Mouse (Mus musculus) MEL (cell line): ENCODE measurements around the gene Rcc1. TPM values are rescaled to one million over a fixed set of nuclear protein-coding genes. Genes with fewer than 3 reads are reported as not detected.

Experiments
- DNase-seq: peaks from one replicate; pipeline ENCODE4 v3.0.0; 2011; ENCODE audit warnings: low read depth, low spot score
- H3K27ac ChIP-seq: 2 replicates; pipeline ENCODE4 v1.5.1; 2012; ENCODE audit warnings: low read depth, mild to moderate bottlenecking, control low read depth, low read length, moderate library complexity; ENCODE audit not compliant: control insufficient read depth
- H3K27me3 ChIP-seq, 2 experiments: fragments of 150-350 bp in 1 of 2; sonication (generic) in 1 of 2; 2 replicates each; pipeline ENCODE4 v1.6.1; 2012; ENCODE audit warnings: low read length in 2 of 2, mild to moderate bottlenecking in 2 of 2, improper control_type of control experiment in 1 of 2, moderate library complexity in 1 of 2; ENCODE audit not compliant: insufficient read depth in 2 of 2, control insufficient read depth in 1 of 2
- H3K36me3 ChIP-seq, 2 experiments: 2 replicates each; pipeline ENCODE4 v1.6.1; 2012 to 2014; ENCODE audit warnings: low read length in 2 of 2, improper control_type of control experiment in 1 of 2, inconsistent platforms in 1 of 2, mild to moderate bottlenecking in 1 of 2; ENCODE audit not compliant: insufficient read depth in 2 of 2, control insufficient read depth in 1 of 2
- H3K4me1 ChIP-seq, 2 experiments: fragments of 150-350 bp in 1 of 2; sonication (generic) in 1 of 2; 2 replicates each; pipeline ENCODE4 v1.6.1; 2012; ENCODE audit warnings: low read length in 2 of 2, improper control_type of control experiment in 1 of 2, mild to moderate bottlenecking in 1 of 2; ENCODE audit not compliant: insufficient read depth in 2 of 2, control insufficient read depth in 1 of 2
- H3K4me3 ChIP-seq, 2 experiments: fragments of 150-350 bp in 1 of 2; sonication (generic) in 1 of 2; 2 replicates each; pipeline ENCODE4 v1.5.1; 2012; ENCODE audit warnings: low read depth in 2 of 2, low read length in 2 of 2, mild to moderate bottlenecking in 2 of 2, moderate library complexity in 2 of 2, control low read depth in 1 of 2, improper control_type of control experiment in 1 of 2; ENCODE audit not compliant: control insufficient read depth in 1 of 2, insufficient read depth in 1 of 2
- H3K79me2 ChIP-seq: 2 replicates; pipeline ENCODE4 v1.6.1; 2012; ENCODE audit warnings: mild to moderate bottlenecking, low read length, moderate library complexity; ENCODE audit not compliant: control insufficient read depth, poor library complexity, insufficient read depth
- H3K9ac ChIP-seq: 2 replicates; pipeline ENCODE4 v1.6.1; 2012; ENCODE audit warnings: low read depth, mild to moderate bottlenecking, control low read depth, low read length, moderate library complexity; ENCODE audit not compliant: control insufficient read depth, poor library complexity, severe bottlenecking
- H3K9me3 ChIP-seq: fragments of 150-350 bp; sonication (generic); replicated peaks from 2 replicates; pipeline ENCODE4 v1.6.1; 2012; ENCODE audit warnings: mild to moderate bottlenecking, low read length, improper control_type of control experiment, moderate library complexity; ENCODE audit not compliant: insufficient read depth
- CHD1 ChIP-seq: IDR thresholded peaks from 2 replicates; pipeline ENCODE4 v1.6.1; 2012; ENCODE audit warnings: low read depth, mild to moderate bottlenecking, inconsistent platforms, low read length, improper control_type of control experiment
- CTCF ChIP-seq, 3 experiments: IDR thresholded peaks in 2 of 3; conservative IDR thresholded peaks in 1 of 3; 2 replicates each; pipeline ENCODE4 v1.5.1; 2011 to 2012; ENCODE audit warnings: low read length in 3 of 3, low read depth in 2 of 3, mild to moderate bottlenecking in 2 of 3, improper control_type of control experiment in 1 of 3, inconsistent platforms in 1 of 3, mixed read lengths in 1 of 3, moderate library complexity in 1 of 3; ENCODE audit not compliant: control insufficient read depth in 1 of 3, insufficient read depth in 1 of 3, poor library complexity in 1 of 3, severe bottlenecking in 1 of 3
- E2F4 ChIP-seq: IDR thresholded peaks from 2 replicates; pipeline ENCODE4 v1.6.1; 2011; ENCODE audit warnings: low read depth, low read length, improper control_type of control experiment, borderline replicate concordance
- ETS1 ChIP-seq: IDR thresholded peaks from 2 replicates; pipeline ENCODE4 v1.6.1; 2012; ENCODE audit warnings: low read depth, mild to moderate bottlenecking, inconsistent platforms, low read length, improper control_type of control experiment, moderate library complexity
- GABPA ChIP-seq: IDR thresholded peaks from 2 replicates; pipeline ENCODE4 v1.6.1; 2012; ENCODE audit warnings: low read depth, mild to moderate bottlenecking, inconsistent platforms, low read length, improper control_type of control experiment, moderate library complexity
- GATA1 ChIP-seq: IDR thresholded peaks from 2 replicates; pipeline ENCODE4 v1.6.1; 2011; ENCODE audit warnings: low read depth, low read length, improper control_type of control experiment
- JUND ChIP-seq: IDR thresholded peaks from 2 replicates; pipeline ENCODE4 v1.6.1; 2011; ENCODE audit warnings: low read depth, mild to moderate bottlenecking, improper control_type of control experiment, low read length
- MYB ChIP-seq: IDR thresholded peaks from 2 replicates; pipeline ENCODE4 v1.6.1; 2011; ENCODE audit warnings: mild to moderate bottlenecking, low read depth, low read length, improper control_type of control experiment
- POLR2A ChIP-seq, 2 experiments: IDR thresholded peaks; 2 replicates each; pipeline ENCODE4 v1.6.1; 2011 to 2012; ENCODE audit warnings: low read length in 2 of 2, mild to moderate bottlenecking in 2 of 2, control low read depth in 1 of 2, improper control_type of control experiment in 1 of 2, low read depth in 1 of 2, moderate library complexity in 1 of 2; ENCODE audit not compliant: control insufficient read depth in 1 of 2, insufficient read depth in 1 of 2, poor library complexity in 1 of 2
- POLR2AphosphoS5 ChIP-seq: IDR thresholded peaks from 2 replicates; pipeline ENCODE4 v1.6.1; 2012; ENCODE audit warnings: low read depth, borderline replicate concordance, mild to moderate bottlenecking, inconsistent platforms, low read length, moderate library complexity, mixed read lengths
- RCOR1 ChIP-seq: IDR thresholded peaks from 2 replicates; pipeline ENCODE4 v1.6.1; 2012; ENCODE audit warnings: low read depth, mild to moderate bottlenecking, inconsistent platforms, low read length, improper control_type of control experiment
- SIN3A ChIP-seq: IDR thresholded peaks from 2 replicates; pipeline ENCODE4 v1.6.1; 2012; ENCODE audit warnings: low read length, improper control_type of control experiment, inconsistent platforms
- SMC3 ChIP-seq: IDR thresholded peaks from 2 replicates; pipeline ENCODE4 v1.6.1; 2011; ENCODE audit warnings: low read depth, low read length, improper control_type of control experiment
- TBP ChIP-seq: IDR thresholded peaks from 2 replicates; pipeline ENCODE4 v1.8.0; 2011; ENCODE audit warnings: low read depth, low read length, improper control_type of control experiment
- USF1 ChIP-seq: IDR thresholded peaks from 2 replicates; pipeline ENCODE4 v1.6.1; 2014; ENCODE audit warnings: low read depth, mild to moderate bottlenecking, inconsistent platforms, low read length, improper control_type of control experiment, moderate library complexity
- ZC3H11A ChIP-seq: IDR thresholded peaks from 2 replicates; pipeline ENCODE4 v1.6.1; 2012; ENCODE audit warnings: low read depth, mild to moderate bottlenecking, inconsistent platforms, low read length, improper control_type of control experiment
- ZMIZ1 ChIP-seq: IDR thresholded peaks from 2 replicates; pipeline ENCODE4 v1.6.1; 2012; ENCODE audit warnings: low read depth, mild to moderate bottlenecking, inconsistent platforms, low read length, improper control_type of control experiment, moderate library complexity
- polyA plus RNA-seq, 2 experiments: library from polyadenylated mRNA; stranded (reverse) in 1 of 2; unstranded in 1 of 2; fragments of >175 nt in 1 of 2; fragments of >200 nt in 1 of 2; gene quantifications; 2 replicates each; pipeline versions ENCODE4 v1.2.1 to v1.2.4; 2012; ENCODE audit warnings: low replicate concordance in 2 of 2, low read depth in 1 of 2; ENCODE audit not compliant: insufficient read length in 2 of 2, insufficient read depth in 1 of 2, missing spikeins in 1 of 2
- total RNA-seq: library from RNA; depleted of rRNA; stranded (reverse); fragments of 300-350 nt; gene quantifications from 2 replicates; pipeline ENCODE4 v1.2.3, GENCODE M21; 2012; rRNA removed

Gene Rcc1
- total RNA-seq (137 and 147 TPM in 2 replicates), polyA plus RNA-seq (100 to 1,000 TPM in 1 of 2 experiments, 10 to 100 TPM in 1; 83.6 to 186 TPM)

DNA sequence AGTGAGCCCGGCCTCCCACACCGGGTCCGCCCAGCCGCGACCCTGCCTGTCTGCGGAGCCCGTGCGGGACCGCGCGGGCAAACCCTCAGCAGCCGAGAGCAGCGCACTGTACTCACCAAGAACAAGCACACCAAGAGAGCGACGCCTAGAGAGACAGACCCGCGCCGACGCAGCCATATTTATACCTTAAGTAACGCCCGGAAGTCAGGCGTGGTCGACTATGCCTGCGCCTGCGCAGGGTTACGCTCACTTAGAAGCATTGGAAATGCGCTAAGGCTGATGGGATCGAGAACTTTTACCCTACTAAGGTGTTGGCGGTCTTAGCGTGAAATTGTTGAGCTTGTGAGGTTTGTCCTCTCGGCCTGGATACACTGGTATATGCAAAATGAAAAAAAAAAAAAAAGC, at the start of gene Rcc1:
Gene Rcc1 (minus strand): TSS at position 125 of the 405 bp plus-strand sequence.
- H3K9ac ChIP-seq, result peak within 1 kb of the TSS; percentile 97
- H3K4me3 ChIP-seq, result peak within 1 kb of the TSS; percentile 72 to 81
- H3K9me3 ChIP-seq, result no peaks in the 10 kb centered on the region
- peaks cover 27% of the 10 kb centered on the region for H3K79me2 ChIP-seq
- H3K27ac ChIP-seq, result peak within 1 kb of the TSS; percentile 90
- peaks cover 3 to 12% of the 10 kb centered on the region in 2 experiments; a peak in 3 of 4 replicates for H3K36me3 ChIP-seq
- TF ChIP-seq CTCF (IDR thresholded peaks at IDR 0.05 in 2 of 3, conservative IDR thresholded peaks at IDR 0.05 in 1 of 3; ENCODE audit: control insufficient read depth in 1 of 3, insufficient read depth in 1 of 3, low read depth in 2 of 3, low read length in 3 of 3, poor library complexity in 1 of 3, severe bottlenecking in 1 of 3), result 0 out of 6 replicates have a peak, but pooled peaks of 1 of the 3 experiments have one; percentile 7
- TF ChIP-seq POLR2AphosphoS5, result peak; percentile 97
- no peak for TF ChIP-seq GABPA
- TF ChIP-seq POLR2A (IDR thresholded peaks at IDR 0.05; ENCODE audit: control insufficient read depth in 1 of 2, insufficient read depth in 1 of 2, low read depth in 1 of 2, low read length in 2 of 2, poor library complexity in 1 of 2), result peak; percentile 97 to 100
- TF ChIP-seq TBP, result peak; percentile 99
- peaks cover 0 to 9% of the 10 kb centered on the region in 2 experiments; a peak in 2 of 4 replicates for H3K4me1 ChIP-seq
- DNase-seq, result peak; percentile 96
- H3K27me3 ChIP-seq, result no peaks in the 10 kb centered on the region

DNA sequence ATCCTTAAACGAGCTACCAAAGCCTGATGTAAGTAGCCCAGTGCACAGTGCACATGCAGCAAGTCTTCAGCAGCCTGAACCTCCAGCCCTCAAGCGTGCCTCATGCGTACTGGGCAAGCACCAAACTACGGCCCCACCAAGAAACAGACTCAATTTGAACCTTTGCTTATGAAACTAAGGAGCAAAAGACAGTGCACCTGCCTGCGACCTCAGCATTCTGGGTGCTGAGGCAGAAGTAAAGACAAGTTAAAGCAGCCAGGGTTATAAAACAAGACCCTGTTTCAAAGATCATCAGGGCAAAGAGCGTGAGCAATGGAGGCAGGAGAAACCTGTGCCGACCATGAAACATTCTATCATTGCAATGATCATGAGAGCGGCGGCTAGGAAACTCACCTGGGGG, 47.6 kb upstream of the Rcc1 start:
- H3K36me3 ChIP-seq, result peaks cover 0 to 8% of the 10 kb centered on the region in 2 experiments; a peak in 3 of 4 replicates
- H3K4me3 ChIP-seq, result no peak overlapping the region

DNA sequence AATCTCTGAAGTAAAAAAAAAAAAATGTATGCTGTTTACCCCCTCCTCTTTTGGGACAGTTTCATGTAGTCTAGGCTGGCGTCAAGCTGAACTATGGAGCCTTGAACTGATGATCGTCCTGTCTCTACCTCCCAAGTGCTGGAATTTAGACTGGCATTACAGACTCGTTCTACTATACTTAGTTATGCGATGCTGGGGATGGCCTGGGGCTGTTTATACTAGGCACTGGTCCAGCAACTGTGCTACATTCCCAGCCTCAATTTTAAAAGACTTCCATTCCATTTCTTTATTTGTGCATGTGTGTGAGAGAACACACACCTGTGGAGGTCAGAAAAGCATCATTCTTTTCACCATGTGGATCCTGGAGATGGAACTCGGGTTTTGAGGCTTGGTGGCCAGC, 45.5 kb upstream of the Rcc1 start:
- Histone ChIP-seq H3K79me2 (peaks cover 30% of the 10 kb centered on the region), H3K36me3 (peaks cover 0 to 20% of the 10 kb centered on the region in 2 experiments; a peak in 3 of 4 replicates), H3K27ac (no peak overlapping the region)
- TF ChIP-seq SMC3 (no peak), CHD1 (no peak), USF1 (no peak), ZC3H11A (no peak), ZMIZ1 (no peak), E2F4 (no peak), RCOR1 (no peak), ETS1 (no peak), POLR2A (IDR thresholded peaks at IDR 0.05; ENCODE audit: control insufficient read depth in 1 of 2, insufficient read depth in 1 of 2, low read depth in 1 of 2, low read length in 2 of 2, poor library complexity in 1 of 2) (no peak), MYB (no peak), SIN3A (no peak)
- TF ChIP-seq, all 39 proteins: peak for 0
- DNase-seq, result no peak
- Histone ChIP-seq H3K9me3 (no peaks in the 10 kb centered on the region), H3K9ac (no peak overlapping the region), H3K27me3 (no peaks in the 10 kb centered on the region), H3K4me3 (no peak overlapping the region), H3K4me1 (peaks cover 0 to 12% of the 10 kb centered on the region in 2 experiments; a peak in 3 of 4 replicates)

More for the DNA sequence above, 47.6 kb upstream of the Rcc1 start:
- no peak for TF ChIP-seq GATA1
- no peak for TF ChIP-seq JUND
- no peak for TF ChIP-seq RCOR1
- Histone ChIP-seq H3K9me3 (no peaks in the 10 kb centered on the region), H3K27me3 (no peaks in the 10 kb centered on the region), H3K79me2 (peaks cover 13% of the 10 kb centered on the region), H3K4me1 (peaks cover 0 to 4% of the 10 kb centered on the region in 2 experiments; a peak in 2 of 4 replicates), H3K27ac (no peak overlapping the region), H3K9ac (no peak overlapping the region)
- DNase-seq, result no peak
